Mouse (Mus musculus): ENCODE results near the gene Aspdh.

Aspdh gene

GRCm38 (mm10) chr7:44497361-44498055 is 32.3 kb downstream of the Aspdh start:
- in situ Hi-C loops (cut with MboI, MseI), result no loop called here

GRCm38 (mm10) chr7:44498922-44499321 is 33.7 kb downstream of the Aspdh start:
- in situ Hi-C loops (cut with MboI, MseI), result no loop called here

DNA sequence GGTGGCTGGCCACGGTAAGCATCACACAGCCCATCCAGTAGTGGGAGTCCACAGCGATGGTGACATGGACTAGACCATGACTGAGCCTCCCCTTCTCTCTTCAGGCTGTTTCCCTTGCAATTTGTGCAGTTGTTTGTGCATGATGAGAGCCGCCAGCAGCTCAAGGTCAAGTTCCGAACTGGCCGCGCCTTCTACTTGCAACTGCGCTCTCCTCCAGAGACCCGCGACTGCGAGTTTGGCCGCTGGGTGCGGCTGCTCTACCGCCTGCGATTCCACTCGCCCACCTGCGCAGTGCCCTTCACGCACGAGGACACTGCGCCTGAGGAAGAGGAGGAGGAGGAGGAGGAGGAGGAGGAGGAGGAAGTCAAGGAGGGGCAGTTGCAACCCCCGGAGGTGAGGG is 34.9 kb downstream of the Aspdh start:
- in situ Hi-C loops (cut with MboI, MseI), result no loop called here

GRCm38 (mm10) chr7:44501563-44502115 is 36.4 kb downstream of the Aspdh start:
- in situ Hi-C loops (cut with MboI, MseI), result no loop called here

GRCm38 (mm10) chr7:44507491-44507890 is 42.3 kb downstream of the Aspdh start:
- in situ Hi-C loops (cut with MboI, MseI), result no loop called here
